Mouse (Mus musculus) forebrain, embryonic 12.5 days (tissue): ENCODE measurements around the gene Dlat. TPM values are rescaled to one million over a fixed set of nuclear protein-coding genes. Genes with fewer than 3 reads are reported as not detected.
A peak's percentile ranks its signal among the peaks of the same experiment; 100 is the strongest.

Source experiments
- ATAC-seq: fragments of 200-750 bp; cut with Nextera tagmentation; 2 replicates; pipeline ENCODE4 v1.8.0; 2017; ENCODE audit warnings: moderate TSS enrichment; ENCODE audit not compliant: low FRiP score
- H3K27ac ChIP-seq: fragments of 300-500 bp; sonication (generic); 2 replicates; pipeline ENCODE4 v1.5.1; 2016; ENCODE audit warnings: mild to moderate bottlenecking
- H3K27me3 ChIP-seq: fragments of 300-500 bp; sonication (generic); 2 replicates; pipeline ENCODE4 v1.6.1; 2016; ENCODE audit warnings: mild to moderate bottlenecking
- H3K36me3 ChIP-seq: fragments of 300-500 bp; sonication (generic); replicated peaks from 2 replicates; pipeline ENCODE4 v1.6.1; 2016; ENCODE audit warnings: mild to moderate bottlenecking
- H3K4me1 ChIP-seq: fragments of 300-500 bp; sonication (generic); 2 replicates; pipeline ENCODE4 v1.6.1; 2016
- H3K4me2 ChIP-seq: fragments of 300-500 bp; sonication (generic); 2 replicates; pipeline ENCODE4 v1.6.1; 2016; ENCODE audit warnings: mild to moderate bottlenecking, moderate library complexity
- H3K4me3 ChIP-seq: fragments of 300-500 bp; sonication (generic); replicated peaks from 2 replicates; pipeline ENCODE4 v1.5.1; 2016; ENCODE audit warnings: mild to moderate bottlenecking
- H3K9ac ChIP-seq: fragments of 300-500 bp; sonication (generic); 2 replicates; pipeline ENCODE4 v1.6.1; 2016; ENCODE audit warnings: mild to moderate bottlenecking
- H3K9me3 ChIP-seq: fragments of 300-500 bp; sonication (generic); 2 replicates; pipeline ENCODE4 v1.6.1; 2016
- WGBS: fragments of 180-500 bp; shearing (Covaris S2); methylation state at CpG from one replicate; pipeline ENCODE4 v1.1.7; 2016; 5-methylcytosine and 5-hydroxymethylcytosine counted together
- polyA plus RNA-seq: library from polyadenylated mRNA; unstranded; fragments of >200 nt; fragmentation: Nextera tagmentation; extraction: Ambion mirVana; gene quantifications from 2 replicates; pipeline ENCODE4 v1.2.1, GENCODE M21; 2016

Gene Dlat
- polyA plus RNA-seq, result 43.4 and 48.3 TPM in 2 replicates

GRCm38 (mm10) chr9:50659392-50660217 lies at the start of gene Dlat:
Gene Dlat, minus strand, starts transcription at chr9:50659780.
- Histone ChIP-seq H3K9ac (peak within 1 kb of the TSS; percentile 86), H3K36me3 (peaks cover 28% of the 10 kb centered on the region), H3K4me2 (peak within 1 kb of the TSS; percentile 74), H3K4me1 (peaks cover 20% of the 10 kb centered on the region), H3K4me3 (peak within 1 kb of the TSS; percentile 91), H3K27ac (peak within 1 kb of the TSS; percentile 81), H3K9me3 (no peaks in the 10 kb centered on the region), H3K27me3 (no peaks in the 10 kb centered on the region)
- peak; percentile 92 for ATAC-seq
- under 1% methylated on average over 63 of the region's 63 CpGs for whole genome bisulfite sequencing

- ATAC-seq, result no peak
- H3K27me3 ChIP-seq, result no peaks in the 10 kb centered on the region
- no peak overlapping the region for H3K4me3 ChIP-seq
- no peak overlapping the region for H3K9ac ChIP-seq
- 0 out of 2 replicates have a peak, but pooled peaks cover 6% of the 10 kb centered on the region for H3K36me3 ChIP-seq
- WGBS, result 28% methylated on average over 2 of the region's 2 CpGs
- H3K9me3 ChIP-seq, result no peaks in the 10 kb centered on the region
- H3K4me2 ChIP-seq, result no peak overlapping the region
- H3K27ac ChIP-seq, result no peak overlapping the region
- peaks cover 3% of the 10 kb centered on the region; the same call in 1 of the 2 replicates for H3K4me1 ChIP-seq
Measured at GRCm38 (mm10) chr9:50709108-50709507, 49.5 kb upstream of the Dlat start.

- H3K27ac ChIP-seq, result no peak overlapping the region
- H3K4me1 ChIP-seq, result peaks cover 3% of the 10 kb centered on the region; the same call in 1 of the 2 replicates
- no peak for ATAC-seq
- peaks cover 18% of the 10 kb centered on the region for H3K27me3 ChIP-seq
- no peak overlapping the region for H3K4me2 ChIP-seq
- 46% methylated on average over 6 of the region's 6 CpGs for WGBS
- no peaks in the 10 kb centered on the region for H3K9me3 ChIP-seq
- peaks cover 9% of the 10 kb centered on the region; the same call in 1 of the 2 replicates for H3K36me3 ChIP-seq
- no peak overlapping the region for H3K9ac ChIP-seq
- H3K4me3 ChIP-seq, result no peak overlapping the region
Measured at GRCm38 (mm10) chr9:50704907-50705306, 45.3 kb upstream of the Dlat start.

- no peak for ATAC-seq
- H3K4me3 ChIP-seq, result no peak overlapping the region
- 67% methylated on average over 11 of the region's 11 CpGs for WGBS
Measured at GRCm38 (mm10) chr9:50700921-50701691, 41.5 kb upstream of the Dlat start.

GRCm38 (mm10) chr9:50698418-50699409 lies 39.1 kb upstream of the Dlat start:
- H3K9ac ChIP-seq, result peak overlapping the region; percentile 75
- WGBS, result under 1% methylated on average over 70 of the region's 70 CpGs

More at GRCm38 (mm10) chr9:50700921-50701691, 41.5 kb upstream of the Dlat start:
- peaks cover 32% of the 10 kb centered on the region for H3K27me3 ChIP-seq
- H3K4me1 ChIP-seq, result peaks cover 35% of the 10 kb centered on the region
- peaks cover 9% of the 10 kb centered on the region; the same call in 1 of the 2 replicates for H3K36me3 ChIP-seq
- no peak overlapping the region for H3K4me2 ChIP-seq
- no peaks in the 10 kb centered on the region for H3K9me3 ChIP-seq
- H3K9ac ChIP-seq, result no peak overlapping the region
- H3K27ac ChIP-seq, result no peak overlapping the region

GRCm38 (mm10) chr9:50697706-50698041 lies 38.1 kb upstream of the Dlat start:
- ATAC-seq, result peak; percentile 66
- peaks cover 45% of the 10 kb centered on the region for H3K4me1 ChIP-seq
- peaks cover 9% of the 10 kb centered on the region; the same call in 1 of the 2 replicates for H3K36me3 ChIP-seq
- H3K27ac ChIP-seq, result peak overlapping the region; percentile 61; the same call in 1 of the 2 replicates
- H3K4me3 ChIP-seq, result peak overlapping the region; percentile 27
- peak overlapping the region; percentile 100 for H3K4me2 ChIP-seq
- WGBS, result under 1% methylated on average over 12 of the region's 12 CpGs
- H3K27me3 ChIP-seq, result peaks cover 32% of the 10 kb centered on the region
- no peaks in the 10 kb centered on the region for H3K9me3 ChIP-seq
- peak overlapping the region; percentile 56 for H3K9ac ChIP-seq

More at GRCm38 (mm10) chr9:50698418-50699409, 39.1 kb upstream of the Dlat start:
- Histone ChIP-seq H3K36me3 (peaks cover 9% of the 10 kb centered on the region; the same call in 1 of the 2 replicates), H3K4me2 (peak overlapping the region; percentile 100), H3K27me3 (peaks cover 32% of the 10 kb centered on the region), H3K4me1 (peaks cover 35% of the 10 kb centered on the region), H3K4me3 (peak overlapping the region; percentile 60), H3K27ac (no peak overlapping the region), H3K9me3 (no peaks in the 10 kb centered on the region)
- ATAC-seq, result peak; percentile 52

GRCm38 (mm10) chr9:50696851-50697705 lies 37.5 kb upstream of the Dlat start:
- peak overlapping the region; percentile 27 for H3K4me3 ChIP-seq
- H3K9ac ChIP-seq, result peak overlapping the region; percentile 56
- peaks cover 9% of the 10 kb centered on the region; the same call in 1 of the 2 replicates for H3K36me3 ChIP-seq
- no peak for ATAC-seq
- peak overlapping the region; percentile 61; the same call in 1 of the 2 replicates for H3K27ac ChIP-seq
- peak overlapping the region; percentile 100 for H3K4me2 ChIP-seq
- WGBS, result 37% methylated on average over 12 of the region's 12 CpGs
- peaks cover 49% of the 10 kb centered on the region for H3K4me1 ChIP-seq
- H3K27me3 ChIP-seq, result peaks cover 32% of the 10 kb centered on the region
- H3K9me3 ChIP-seq, result no peaks in the 10 kb centered on the region

GRCm38 (mm10) chr9:50695153-50695552 lies 35.6 kb upstream of the Dlat start:
- Histone ChIP-seq H3K9me3 (no peaks in the 10 kb centered on the region), H3K4me3 (no peak overlapping the region), H3K36me3 (no peaks in the 10 kb centered on the region; the same call in 1 of the 2 replicates), H3K4me2 (no peak overlapping the region), H3K9ac (no peak overlapping the region), H3K27ac (no peak overlapping the region), H3K4me1 (peaks cover 51% of the 10 kb centered on the region), H3K27me3 (peaks cover 16% of the 10 kb centered on the region)
- no peak for ATAC-seq
- 82% methylated on average over 6 of the region's 6 CpGs for WGBS

- Histone ChIP-seq H3K9ac (no peak overlapping the region), H3K4me2 (no peak overlapping the region), H3K4me3 (no peak overlapping the region), H3K27me3 (peaks cover 4% of the 10 kb centered on the region; the same call in 1 of the 2 replicates), H3K36me3 (peaks cover 5% of the 10 kb centered on the region; the same call in 1 of the 2 replicates), H3K9me3 (no peaks in the 10 kb centered on the region), H3K27ac (no peak overlapping the region), H3K4me1 (peaks cover 42% of the 10 kb centered on the region)
- WGBS, result 19% methylated on average over 10 of the region's 10 CpGs
- ATAC-seq, result no peak
Measured at GRCm38 (mm10) chr9:50693631-50694030, 34.1 kb upstream of the Dlat start.

GRCm38 (mm10) chr9:50692626-50693580 lies 33.3 kb upstream of the Dlat start:
- peaks cover 37% of the 10 kb centered on the region for H3K4me1 ChIP-seq
- H3K4me2 ChIP-seq, result peak overlapping the region; percentile 31
- ATAC-seq, result peak; percentile 43
- no peak overlapping the region for H3K4me3 ChIP-seq
- H3K27ac ChIP-seq, result peak overlapping the region; percentile 26; the same call in 1 of the 2 replicates
- H3K27me3 ChIP-seq, result no peaks in the 10 kb centered on the region
- WGBS, result 17% methylated on average over 13 of the region's 13 CpGs
- 0 out of 2 replicates have a peak overlapping the region, but pooled peaks have one; percentile 21 for H3K9ac ChIP-seq
- no peaks in the 10 kb centered on the region for H3K9me3 ChIP-seq
- peaks cover 5% of the 10 kb centered on the region; the same call in 1 of the 2 replicates for H3K36me3 ChIP-seq
